Mouse (Mus musculus): ENCODE results near the gene Tstd3. TPM values are rescaled to one million over a fixed set of nuclear protein-coding genes. Genes with fewer than 3 reads are reported as not detected.
A peak's percentile ranks its signal among the peaks of the same experiment; 100 is the strongest.

Tstd3 gene
- polyA plus RNA-seq, 1 experiment from 2014 or later = 8.2 TPM

GRCm38 (mm10) chr4:21780816-21781726 is 14.1 kb upstream of the Tstd3 start:
- peaks cover 5% of the 10 kb centered on the region; the same call in 1 of the 2 replicates for H3K4me1 ChIP-seq
- ATAC-seq (ENCODE audit: insufficient number of reproducible peaks, low FRiP score, low TSS enrichment, low read depth) = no peak
- no peak overlapping the region for H3K27ac ChIP-seq (replicated peaks)
- no peak overlapping the region for H3K9ac ChIP-seq
- H3K4me3 ChIP-seq (replicated peaks) = no peak overlapping the region
- H3K9me3 ChIP-seq (replicated peaks) = no peaks in the 10 kb centered on the region
- peaks cover 42% of the 10 kb centered on the region for H3K36me3 ChIP-seq
- 96% methylated on average over 12 of the region's 12 CpGs for WGBS
- H3K27me3 ChIP-seq = no peaks in the 10 kb centered on the region
- no peak overlapping the region for H3K4me2 ChIP-seq (replicated peaks)

- WGBS = 6% methylated on average over 9 of the region's 9 CpGs
- Histone ChIP-seq H3K4me3 (replicated peaks) (peak overlapping the region; percentile 68), H3K27ac (replicated peaks) (no peak overlapping the region), H3K9me3 (replicated peaks) (no peaks in the 10 kb centered on the region), H3K9ac (peak overlapping the region; percentile 87; the same call in 1 of the 2 replicates), H3K4me2 (replicated peaks) (peak overlapping the region; percentile 66), H3K27me3 (no peaks in the 10 kb centered on the region), H3K4me1 (peaks cover 9% of the 10 kb centered on the region; the same call in 1 of the 2 replicates), H3K36me3 (peaks cover 9% of the 10 kb centered on the region)
- ATAC-seq (ENCODE audit: insufficient number of reproducible peaks, low FRiP score, low TSS enrichment, low read depth) = no peak
These were observed 9.9 kb upstream of the Tstd3 start for GRCm38 (mm10) chr4:21776946-21777265.

GRCm38 (mm10) chr4:21776091-21776945 is 9.3 kb upstream of the Tstd3 start:
- H3K4me3 ChIP-seq (replicated peaks) = peak overlapping the region; percentile 68
- WGBS = under 1% methylated on average over 46 of the region's 46 CpGs

GRCm38 (mm10) chr4:21772306-21772705 is 5.3 kb upstream of the Tstd3 start:
- peaks cover 5% of the 10 kb centered on the region; the same call in 1 of the 2 replicates for H3K4me1 ChIP-seq
- H3K27me3 ChIP-seq = no peaks in the 10 kb centered on the region
- no peak for ATAC-seq (ENCODE audit: insufficient number of reproducible peaks, low FRiP score, low TSS enrichment, low read depth)
- 91% methylated on average over 1 of the region's 1 CpGs for WGBS
- no peak overlapping the region for H3K4me3 ChIP-seq (replicated peaks)
- no peak overlapping the region for H3K9ac ChIP-seq
- H3K4me2 ChIP-seq (replicated peaks) = no peak overlapping the region
- no peaks in the 10 kb centered on the region for H3K9me3 ChIP-seq (replicated peaks)
- no peak overlapping the region for H3K27ac ChIP-seq (replicated peaks)
- H3K36me3 ChIP-seq = no peaks in the 10 kb centered on the region

More at GRCm38 (mm10) chr4:21776091-21776945, 9.3 kb upstream of the Tstd3 start:
- Histone ChIP-seq H3K27me3 (no peaks in the 10 kb centered on the region), H3K4me1 (peaks cover 9% of the 10 kb centered on the region; the same call in 1 of the 2 replicates), H3K27ac (replicated peaks) (peak overlapping the region; percentile 65), H3K36me3 (peaks cover 3% of the 10 kb centered on the region), H3K9ac (peak overlapping the region; percentile 87), H3K9me3 (replicated peaks) (no peaks in the 10 kb centered on the region), H3K4me2 (replicated peaks) (peak overlapping the region; percentile 66)
- peak; percentile 97 for ATAC-seq (ENCODE audit: insufficient number of reproducible peaks, low FRiP score, low TSS enrichment, low read depth)

GRCm38 (mm10) chr4:21771064-21771463 is 4.1 kb upstream of the Tstd3 start:
- peaks cover 3% of the 10 kb centered on the region; the same call in 1 of the 2 replicates for H3K4me1 ChIP-seq
- H3K4me2 ChIP-seq (replicated peaks) = no peak overlapping the region
- WGBS = 65% methylated on average over 1 of the region's 1 CpGs
- H3K4me3 ChIP-seq (replicated peaks) = no peak overlapping the region
- H3K27ac ChIP-seq (replicated peaks) = no peak overlapping the region
- no peaks in the 10 kb centered on the region for H3K27me3 ChIP-seq
- no peak overlapping the region for H3K9ac ChIP-seq
- no peak for ATAC-seq (ENCODE audit: insufficient number of reproducible peaks, low FRiP score, low TSS enrichment, low read depth)
- no peaks in the 10 kb centered on the region for H3K9me3 ChIP-seq (replicated peaks)
- no peaks in the 10 kb centered on the region for H3K36me3 ChIP-seq

- peak overlapping the region; percentile 59 for H3K4me2 ChIP-seq (replicated peaks)
- 19% methylated on average over 14 of the region's 14 CpGs for whole genome bisulfite sequencing
- H3K9me3 ChIP-seq (replicated peaks) = no peaks in the 10 kb centered on the region
- no peak for ATAC-seq (ENCODE audit: insufficient number of reproducible peaks, low FRiP score, low TSS enrichment, low read depth)
- H3K27ac ChIP-seq (replicated peaks) = no peak overlapping the region
- peak overlapping the region; percentile 62 for H3K4me3 ChIP-seq (replicated peaks)
- H3K36me3 ChIP-seq = no peaks in the 10 kb centered on the region
- no peaks in the 10 kb centered on the region for H3K4me1 ChIP-seq
- H3K27me3 ChIP-seq = no peaks in the 10 kb centered on the region
- 0 out of 2 replicates have a peak overlapping the region, but pooled peaks have one; percentile 9 for H3K9ac ChIP-seq
These were observed 695 bp downstream of the Tstd3 start for GRCm38 (mm10) chr4:21766171-21766862.

GRCm38 (mm10) chr4:21763827-21764226 is 3.2 kb downstream of the Tstd3 start:
- Histone ChIP-seq H3K4me3 (replicated peaks) (no peak overlapping the region), H3K9me3 (replicated peaks) (no peaks in the 10 kb centered on the region), H3K36me3 (no peaks in the 10 kb centered on the region; the same call in 1 of the 2 replicates), H3K27ac (replicated peaks) (no peak overlapping the region), H3K4me1 (no peaks in the 10 kb centered on the region), H3K27me3 (no peaks in the 10 kb centered on the region), H3K4me2 (replicated peaks) (no peak overlapping the region), H3K9ac (no peak overlapping the region)
- WGBS = 71% methylated on average over 4 of the region's 4 CpGs
- no peak for ATAC-seq (ENCODE audit: insufficient number of reproducible peaks, low FRiP score, low TSS enrichment, low read depth)

- Histone ChIP-seq H3K27ac (replicated peaks) (no peak overlapping the region), H3K9ac (no peak overlapping the region), H3K36me3 (no peaks in the 10 kb centered on the region; the same call in 1 of the 2 replicates), H3K9me3 (replicated peaks) (no peaks in the 10 kb centered on the region), H3K4me1 (no peaks in the 10 kb centered on the region), H3K27me3 (no peaks in the 10 kb centered on the region), H3K4me2 (replicated peaks) (no peak overlapping the region), H3K4me3 (replicated peaks) (no peak overlapping the region)
- WGBS = 55% methylated on average over 9 of the region's 9 CpGs
- no peak for ATAC-seq (ENCODE audit: insufficient number of reproducible peaks, low FRiP score, low TSS enrichment, low read depth)
These were observed 5.4 kb downstream of the Tstd3 start for GRCm38 (mm10) chr4:21761416-21762160.

- 60% methylated on average over 1 of the region's 1 CpGs for WGBS
- ATAC-seq (ENCODE audit: insufficient number of reproducible peaks, low FRiP score, low TSS enrichment, low read depth) = no peak
These were observed 8.2 kb downstream of the Tstd3 start for GRCm38 (mm10) chr4:21758860-21759259.

GRCm38 (mm10) chr4:21755123-21755789 is 11.8 kb downstream of the Tstd3 start:
- 68% methylated on average over 4 of the region's 4 CpGs for WGBS

More at GRCm38 (mm10) chr4:21758860-21759259, 8.2 kb downstream of the Tstd3 start:
- Histone ChIP-seq H3K9ac (no peak overlapping the region), H3K9me3 (replicated peaks) (no peaks in the 10 kb centered on the region), H3K4me1 (no peaks in the 10 kb centered on the region), H3K27ac (replicated peaks) (no peak overlapping the region), H3K27me3 (no peaks in the 10 kb centered on the region), H3K4me2 (replicated peaks) (no peak overlapping the region), H3K36me3 (no peaks in the 10 kb centered on the region; the same call in 1 of the 2 replicates), H3K4me3 (replicated peaks) (no peak overlapping the region)

More at GRCm38 (mm10) chr4:21755123-21755789, 11.8 kb downstream of the Tstd3 start:
- Histone ChIP-seq H3K4me1 (no peaks in the 10 kb centered on the region), H3K9ac (no peak overlapping the region), H3K4me2 (replicated peaks) (no peak overlapping the region), H3K27ac (replicated peaks) (no peak overlapping the region), H3K36me3 (no peaks in the 10 kb centered on the region; the same call in 1 of the 2 replicates), H3K9me3 (replicated peaks) (no peaks in the 10 kb centered on the region), H3K27me3 (no peaks in the 10 kb centered on the region), H3K4me3 (replicated peaks) (no peak overlapping the region)
- no peak for ATAC-seq (ENCODE audit: insufficient number of reproducible peaks, low FRiP score, low TSS enrichment, low read depth)
